Mouse (Mus musculus) cerebellum, adult (tissue): ENCODE data around the gene Ly75.

Experiments
- ATAC-seq: cut with Nextera tagmentation; 2 replicates; pipeline ENCODE4 v1.9.2; 2017; ENCODE audit warnings: mild to moderate bottlenecking, moderate library complexity, mixed read lengths; ENCODE audit not compliant: insufficient number of reproducible peaks, low FRiP score, low TSS enrichment

The Ly75 gene

DNA sequence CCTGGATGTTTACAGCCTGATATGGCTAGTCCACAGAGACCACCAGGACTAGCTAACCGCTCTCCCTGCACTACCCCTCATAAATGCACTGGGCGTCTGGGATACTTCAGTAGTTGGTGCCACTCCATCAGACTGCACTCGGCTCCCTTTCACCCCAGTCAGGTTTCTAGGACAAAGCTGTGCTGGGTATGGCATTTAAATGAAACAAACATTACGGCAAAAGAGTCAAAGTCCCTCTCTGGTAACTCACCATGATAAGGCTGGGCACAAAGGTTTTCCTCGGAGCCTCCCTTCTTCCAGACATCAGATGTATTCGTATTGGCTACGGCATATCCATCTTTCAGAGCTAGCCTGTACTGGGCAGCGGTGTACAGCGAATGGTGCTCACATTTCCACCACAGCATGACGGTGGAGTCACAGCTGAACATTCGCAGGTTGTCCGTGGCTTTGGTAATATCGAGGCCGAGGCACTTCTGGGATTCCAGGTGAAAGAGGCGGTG is 7.4 kb downstream of the Ly75 start:
- no peak for ATAC-seq

DNA sequence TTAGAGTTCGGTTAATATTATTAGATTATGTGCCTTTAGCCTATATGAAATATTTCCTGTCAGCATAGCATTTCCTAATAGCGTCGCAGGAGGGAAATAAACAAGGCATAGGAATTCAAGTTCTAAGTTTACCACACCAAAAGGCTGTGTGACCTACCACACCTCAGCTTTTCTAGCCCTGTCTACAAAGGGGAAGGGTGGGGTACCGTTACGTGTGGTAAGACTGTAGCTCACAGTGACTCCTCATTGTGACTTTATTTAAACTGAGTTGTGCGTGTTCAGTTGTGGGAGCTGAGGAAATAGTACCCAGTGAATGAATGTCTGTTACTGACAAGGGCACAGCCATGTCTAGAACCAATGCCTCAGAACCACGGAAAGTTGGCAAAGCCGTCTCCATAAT is 8.0 kb downstream of the Ly75 start:
- no peak for ATAC-seq

- ATAC-seq = no peak
Observed at GRCm38 (mm10) chr2:60370188-60370587, 12.9 kb downstream of the Ly75 start.

- no peak for ATAC-seq
Observed at GRCm38 (mm10) chr2:60369454-60369853, 13.6 kb downstream of the Ly75 start.

- no peak for ATAC-seq
Observed at GRCm38 (mm10) chr2:60367871-60368270, 15.2 kb downstream of the Ly75 start.

DNA sequence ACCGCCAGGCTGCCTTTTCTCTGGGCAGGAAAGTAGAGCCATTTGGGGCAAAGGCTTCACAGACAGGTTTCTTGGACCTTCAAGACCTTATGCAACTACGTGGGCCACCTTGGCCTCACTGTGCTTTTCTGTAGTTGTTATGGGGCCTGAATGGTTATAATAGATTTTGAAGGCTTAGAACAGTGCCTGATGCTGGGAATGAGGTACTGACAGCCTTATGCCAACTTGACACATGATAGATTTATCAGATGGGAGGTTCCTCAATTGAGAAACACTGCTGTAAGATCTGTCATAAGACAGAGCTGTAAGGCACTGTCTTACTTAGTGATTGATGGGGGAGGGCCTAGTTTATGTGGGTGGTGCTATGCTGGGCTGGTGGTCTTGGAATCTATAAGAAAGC is 15.9 kb downstream of the Ly75 start:
- ATAC-seq = no peak

DNA sequence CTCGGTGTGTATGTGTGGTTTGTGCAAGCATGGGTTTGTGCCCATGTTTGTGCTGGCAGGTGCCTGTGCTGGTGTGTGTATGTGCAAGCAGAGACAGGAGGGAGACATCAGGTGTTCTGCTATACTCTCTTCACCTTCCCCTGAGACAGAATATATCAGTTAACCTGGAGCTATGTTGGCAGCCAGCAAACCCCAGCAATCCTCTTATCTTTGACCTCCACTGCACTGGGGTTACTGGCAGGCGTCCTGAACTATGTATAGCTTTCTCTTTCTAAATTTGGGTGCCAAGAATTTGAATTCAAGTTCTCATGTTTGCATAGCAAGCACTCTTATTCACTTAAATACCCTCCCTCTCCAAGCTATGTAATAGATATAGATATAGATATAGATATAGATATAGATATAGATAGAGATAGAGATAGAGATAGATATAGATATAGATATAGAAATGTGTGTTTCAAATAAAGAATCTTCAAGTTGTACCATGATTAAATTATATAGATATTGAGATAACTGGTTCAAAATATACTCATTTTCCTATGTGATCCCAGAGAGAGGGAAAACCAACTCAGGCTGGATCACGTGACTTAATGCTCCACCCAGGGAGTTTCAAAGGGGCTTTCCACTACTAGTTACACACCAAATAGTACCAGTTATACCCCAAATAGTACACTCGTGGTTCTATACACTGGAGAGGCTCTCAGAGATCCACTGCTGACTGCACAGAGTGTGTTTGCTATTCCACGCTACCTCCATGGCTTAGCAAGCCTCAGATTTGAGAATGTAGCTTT is 17.1 kb downstream of the Ly75 start:
- no peak for ATAC-seq

GRCm38 (mm10) chr2:60365138-60365775 is 17.8 kb downstream of the Ly75 start:
- no peak for ATAC-seq

DNA sequence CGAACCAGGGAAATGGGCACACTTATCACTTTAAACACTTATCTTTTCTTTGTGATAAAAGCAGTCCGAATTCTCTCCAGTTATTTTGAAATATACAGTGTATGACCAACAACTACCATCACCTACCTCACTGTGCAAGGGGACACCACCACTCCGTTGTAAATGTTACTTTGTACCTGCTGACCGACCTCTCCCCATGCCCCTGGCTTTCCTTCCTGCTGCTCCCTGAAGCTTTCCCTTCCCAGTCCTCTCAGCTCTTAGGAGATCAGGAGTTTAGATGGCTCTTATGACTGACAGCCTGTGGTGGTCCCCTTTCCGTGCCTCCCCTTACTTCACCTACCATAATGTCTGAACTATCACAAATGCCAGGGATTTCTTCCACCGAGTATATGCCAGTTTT is 21.0 kb downstream of the Ly75 start:
- ATAC-seq = no peak

GRCm38 (mm10) chr2:60359796-60360195 is 23.3 kb downstream of the Ly75 start:
- no peak for ATAC-seq

- ATAC-seq = no peak
Observed at GRCm38 (mm10) chr2:60355388-60355683, 27.8 kb downstream of the Ly75 start.

- no peak for ATAC-seq
Observed at GRCm38 (mm10) chr2:60354541-60355387, 28.3 kb downstream of the Ly75 start.

DNA sequence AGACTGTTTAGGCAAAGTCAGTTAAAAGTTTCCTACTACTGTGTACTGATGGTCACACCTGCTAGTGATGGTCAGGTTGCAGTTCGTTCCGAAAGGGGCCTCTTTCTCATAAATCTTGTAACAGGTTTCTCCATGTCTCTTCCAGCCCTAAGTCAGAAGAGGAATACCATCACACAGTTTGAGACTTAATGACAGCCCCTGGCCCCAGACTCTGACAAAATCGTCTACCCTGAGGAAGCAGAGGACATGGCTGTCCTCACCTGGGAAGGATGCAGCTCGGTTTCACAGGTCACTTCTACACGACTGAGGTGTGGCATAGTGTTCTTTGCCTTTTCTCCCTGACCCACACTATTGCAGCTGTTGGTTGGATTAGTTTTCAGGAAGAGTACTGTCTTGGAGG is 30.8 kb downstream of the Ly75 start:
- ATAC-seq = no peak

- no peak for ATAC-seq
Observed at GRCm38 (mm10) chr2:60351781-60352180, 31.3 kb downstream of the Ly75 start.

DNA sequence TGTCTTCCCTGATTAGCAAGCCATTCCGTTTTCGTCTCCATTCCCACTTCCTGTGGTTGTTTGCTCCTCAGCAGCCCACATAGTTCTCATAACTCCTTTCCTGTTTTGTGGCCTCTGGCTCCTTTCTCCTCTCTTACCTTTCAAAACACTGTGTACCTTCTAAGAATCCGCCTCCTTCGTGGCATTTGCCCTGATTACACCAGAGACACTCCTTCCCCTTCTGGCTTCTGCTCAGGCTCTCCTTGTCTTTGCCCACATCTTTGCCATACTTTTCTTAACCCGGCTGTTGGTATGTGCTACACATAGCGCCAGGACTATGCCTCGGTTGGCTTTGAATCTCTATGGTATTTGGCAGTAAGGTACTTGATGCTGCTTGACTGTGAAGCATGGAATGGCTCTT is 35.2 kb downstream of the Ly75 start:
- ATAC-seq = no peak

DNA sequence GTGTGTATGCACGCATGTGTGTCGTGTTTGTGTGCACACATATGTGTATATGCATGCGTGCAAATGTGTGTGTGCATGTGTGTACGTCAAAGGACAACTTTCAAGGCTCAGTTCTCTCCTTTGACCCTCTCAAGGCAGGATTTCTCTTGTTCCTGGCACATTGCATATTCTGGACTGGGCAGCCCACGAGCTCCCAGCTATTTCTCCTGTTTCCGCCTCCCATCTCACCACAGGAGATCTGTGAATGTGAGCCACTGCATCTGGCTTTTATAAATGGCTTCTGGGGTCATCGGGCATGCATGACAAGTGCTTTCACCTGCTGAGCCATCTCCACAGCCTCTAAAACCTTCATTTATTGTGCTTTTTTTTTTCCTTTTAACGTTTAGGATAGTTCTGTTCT is 36.6 kb downstream of the Ly75 start:
- ATAC-seq = no peak

DNA sequence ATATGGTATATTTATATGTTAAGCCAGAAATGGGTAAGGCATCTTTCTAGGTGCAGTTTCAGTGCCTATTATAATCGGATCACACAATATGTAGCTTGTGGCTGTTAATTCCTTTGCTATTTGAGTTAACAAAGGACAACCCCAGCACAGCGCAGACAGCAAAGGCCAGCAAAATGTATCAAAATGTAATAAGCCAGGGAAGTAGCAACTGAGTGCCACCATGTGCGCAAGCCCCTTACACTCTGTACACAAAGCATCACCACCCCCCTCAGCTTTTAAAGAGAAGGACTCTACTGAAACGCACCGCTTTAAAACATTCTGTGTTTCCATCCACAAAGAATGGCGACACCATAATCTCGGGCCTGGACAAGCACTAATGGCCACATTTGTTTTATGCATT is 37.4 kb downstream of the Ly75 start:
- ATAC-seq = no peak

GRCm38 (mm10) chr2:60343607-60344289 is 39.4 kb downstream of the Ly75 start:
- no peak for ATAC-seq

GRCm38 (mm10) chr2:60342107-60342880 is 40.8 kb downstream of the Ly75 start:
- ATAC-seq = no peak

DNA sequence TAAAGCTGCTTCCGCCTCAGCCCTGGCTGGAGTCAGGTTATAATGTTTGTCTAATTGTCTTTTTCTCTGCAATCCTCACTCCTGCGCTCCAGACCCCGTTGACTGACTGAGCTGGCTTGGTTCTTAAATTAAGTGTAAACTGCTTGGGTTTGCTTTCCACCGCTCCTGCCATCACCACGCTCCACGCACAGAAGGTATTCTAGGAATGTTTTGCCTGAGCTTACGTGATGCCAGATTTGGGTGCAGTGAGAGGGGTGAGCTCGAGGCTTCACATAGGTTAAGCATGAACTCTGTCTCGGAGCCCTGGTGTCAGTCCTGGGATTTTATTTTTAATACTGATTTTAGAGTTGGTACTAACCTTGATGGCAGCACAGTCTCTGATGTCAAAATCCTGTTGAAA is 45.2 kb downstream of the Ly75 start:
- no peak for ATAC-seq
